Mouse (Mus musculus) lung, postnatal 0 days (tissue): ENCODE measurements at regions not wholly inside any gene's neighbourhood (a gene's known extent, or its start where the extent isn't known, plus 50 kb on each side); places are given as distances from the start of the nearest gene placed in this dataset.

Source experiments
- CTCF ChIP-seq: IDR thresholded peaks from 2 replicates; pipeline ENCODE4 v1.5.1; 2016; ENCODE audit warnings: antibody characterized with exemption, mild to moderate bottlenecking
- EP300 ChIP-seq: IDR thresholded peaks from 2 replicates; pipeline ENCODE4 v1.6.1; 2016; ENCODE audit warnings: antibody characterized with exemption, mild to moderate bottlenecking, control low read depth

DNA sequence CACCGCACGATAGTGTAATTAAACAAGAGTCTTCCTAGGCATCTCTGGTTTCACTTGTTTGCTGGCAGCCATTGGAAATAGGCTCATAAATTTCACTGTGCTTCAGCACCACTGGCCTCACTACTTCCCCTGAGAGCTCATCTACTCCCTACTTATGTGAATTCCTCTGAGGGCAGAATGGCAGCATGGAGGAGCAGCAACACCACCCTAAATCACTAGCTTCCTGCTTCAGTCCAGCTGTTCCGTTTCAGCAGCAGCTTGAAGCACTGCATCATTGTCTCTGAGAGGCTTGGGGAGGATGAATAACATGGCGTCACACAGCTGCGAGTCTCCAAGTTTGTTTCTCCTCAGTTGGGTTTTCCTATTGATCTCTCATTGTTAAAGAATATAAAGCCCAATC, 712.1 kb downstream of the Tlr4 start:
- TF ChIP-seq CTCF (no peak), EP300 (no peak)
